Mouse (Mus musculus) embryonic facial prominence, embryonic 13.5 days (tissue): Measurements from ENCODE around the gene Sec16a. TPM values are rescaled to one million over a fixed set of nuclear protein-coding genes. Genes with fewer than 3 reads are reported as not detected.

Experiments used
- ATAC-seq: fragments of 200-750 bp; cut with Nextera tagmentation; 2 replicates; pipeline ENCODE4 v1.8.0; 2017; ENCODE audit warnings: low read depth; ENCODE audit not compliant: insufficient number of reproducible peaks, insufficient read depth, low FRiP score, low TSS enrichment
- H3K27ac ChIP-seq: fragments of 300-500 bp; sonication (generic); 2 replicates; pipeline ENCODE4 v1.5.1; 2015; ENCODE audit warnings: moderate library complexity, mild to moderate bottlenecking, inconsistent platforms
- H3K27me3 ChIP-seq: fragments of 300-500 bp; sonication (generic); 2 replicates; pipeline ENCODE4 v1.6.1; 2015; ENCODE audit warnings: mild to moderate bottlenecking, inconsistent platforms
- H3K36me3 ChIP-seq: fragments of 300-500 bp; sonication (generic); 2 replicates; pipeline ENCODE4 v1.6.1; 2015; ENCODE audit warnings: mild to moderate bottlenecking, inconsistent platforms
- H3K4me1 ChIP-seq: fragments of 300-500 bp; sonication (generic); 2 replicates; pipeline ENCODE4 v1.6.1; 2015; ENCODE audit warnings: inconsistent platforms
- H3K4me2 ChIP-seq: fragments of 300-500 bp; sonication (generic); 2 replicates; pipeline ENCODE4 v1.6.1; 2015; ENCODE audit warnings: moderate library complexity, mild to moderate bottlenecking, inconsistent platforms
- H3K4me3 ChIP-seq: fragments of 300-500 bp; sonication (generic); 2 replicates; pipeline ENCODE4 v1.5.1; 2015; ENCODE audit warnings: mild to moderate bottlenecking, inconsistent platforms
- H3K9ac ChIP-seq: fragments of 300-500 bp; sonication (generic); 2 replicates; pipeline ENCODE4 v1.6.1; 2015; ENCODE audit warnings: mild to moderate bottlenecking, inconsistent platforms
- H3K9me3 ChIP-seq: fragments of 300-500 bp; sonication (generic); 2 replicates; pipeline ENCODE4 v1.6.1; 2016; ENCODE audit warnings: inconsistent platforms
- WGBS: fragments of 180-500 bp; shearing (Covaris S2); methylation state at CpG from one replicate; pipeline ENCODE4 v1.1.7; 2015; ENCODE audit warnings: mixed read lengths; 5-methylcytosine and 5-hydroxymethylcytosine counted together
- polyA plus RNA-seq: library from polyadenylated mRNA; unstranded; fragments of >200 nt; fragmentation: Nextera tagmentation; extraction: Ambion mirVana; gene quantifications from 2 replicates; pipeline ENCODE4 v1.2.1, GENCODE M21; 2015

Sec16a gene
- polyA plus RNA-seq, 1 experiment from 2014 or later, result 22.7 TPM

- no peak overlapping the region for H3K9ac ChIP-seq
- no peak overlapping the region for H3K4me2 ChIP-seq
- no peaks in the 10 kb centered on the region for H3K27me3 ChIP-seq
- H3K27ac ChIP-seq, result no peak overlapping the region
- no peaks in the 10 kb centered on the region for H3K9me3 ChIP-seq
- H3K36me3 ChIP-seq, result peaks cover 95% of the 10 kb centered on the region
- no peak overlapping the region for H3K4me3 ChIP-seq
- ATAC-seq, result no peak
- H3K4me1 ChIP-seq, result no peaks in the 10 kb centered on the region
- 87% methylated on average over 6 of the region's 6 CpGs for WGBS
These were observed 26.8 kb upstream of the Sec16a start for GRCm38 (mm10) chr2:26471652-26472285.

GRCm38 (mm10) chr2:26470967-26471366, 26.0 kb upstream of the Sec16a start:
- H3K4me1 ChIP-seq, result no peaks in the 10 kb centered on the region
- no peaks in the 10 kb centered on the region for H3K9me3 ChIP-seq
- WGBS, result 89% methylated on average over 17 of the region's 17 CpGs
- no peak overlapping the region for H3K4me2 ChIP-seq
- no peaks in the 10 kb centered on the region for H3K27me3 ChIP-seq
- 0 out of 2 replicates have a peak overlapping the region, but pooled peaks have one; percentile 11 for H3K9ac ChIP-seq
- no peak overlapping the region for H3K4me3 ChIP-seq
- H3K27ac ChIP-seq, result no peak overlapping the region
- H3K36me3 ChIP-seq, result peaks cover 95% of the 10 kb centered on the region
- no peak for ATAC-seq

- Histone ChIP-seq H3K27me3 (no peaks in the 10 kb centered on the region), H3K4me3 (no peak overlapping the region), H3K36me3 (peaks cover 98% of the 10 kb centered on the region), H3K9me3 (no peaks in the 10 kb centered on the region), H3K27ac (no peak overlapping the region), H3K9ac (no peak overlapping the region), H3K4me2 (no peak overlapping the region), H3K4me1 (no peaks in the 10 kb centered on the region)
- WGBS, result 95% methylated on average over 15 of the region's 15 CpGs
- no peak for ATAC-seq
These were observed 23.4 kb upstream of the Sec16a start for GRCm38 (mm10) chr2:26468376-26468775.

- Histone ChIP-seq H3K9me3 (no peaks in the 10 kb centered on the region), H3K27ac (no peak overlapping the region), H3K9ac (no peak overlapping the region), H3K36me3 (peaks cover 93% of the 10 kb centered on the region), H3K4me1 (peaks cover 13% of the 10 kb centered on the region), H3K4me2 (no peak overlapping the region), H3K27me3 (no peaks in the 10 kb centered on the region), H3K4me3 (no peak overlapping the region)
- ATAC-seq, result no peak
- WGBS, result 94% methylated on average over 6 of the region's 6 CpGs
These were observed 18.4 kb upstream of the Sec16a start for GRCm38 (mm10) chr2:26463412-26463811.

GRCm38 (mm10) chr2:26462980-26463379, 18.0 kb upstream of the Sec16a start:
- 80% methylated on average over 3 of the region's 3 CpGs for WGBS
- H3K36me3 ChIP-seq, result peaks cover 91% of the 10 kb centered on the region

GRCm38 (mm10) chr2:26461667-26462066, 16.7 kb upstream of the Sec16a start:
- Histone ChIP-seq H3K36me3 (peaks cover 78% of the 10 kb centered on the region), H3K4me3 (no peak overlapping the region), H3K9ac (no peak overlapping the region), H3K9me3 (no peaks in the 10 kb centered on the region), H3K27me3 (no peaks in the 10 kb centered on the region), H3K4me2 (no peak overlapping the region), H3K27ac (no peak overlapping the region), H3K4me1 (peaks cover 19% of the 10 kb centered on the region)
- 91% methylated on average over 5 of the region's 5 CpGs for WGBS
- no peak for ATAC-seq

More at GRCm38 (mm10) chr2:26462980-26463379, 18.0 kb upstream of the Sec16a start:
- Histone ChIP-seq H3K9me3 (no peaks in the 10 kb centered on the region), H3K27me3 (no peaks in the 10 kb centered on the region), H3K4me3 (no peak overlapping the region), H3K9ac (no peak overlapping the region), H3K27ac (no peak overlapping the region), H3K4me2 (no peak overlapping the region), H3K4me1 (peaks cover 17% of the 10 kb centered on the region)
- no peak for ATAC-seq

- 92% methylated on average over 13 of the region's 13 CpGs for WGBS
- peaks cover 19% of the 10 kb centered on the region for H3K4me1 ChIP-seq
- H3K4me2 ChIP-seq, result no peak overlapping the region
- H3K27me3 ChIP-seq, result no peaks in the 10 kb centered on the region
- no peak overlapping the region for H3K9ac ChIP-seq
- H3K9me3 ChIP-seq, result no peaks in the 10 kb centered on the region
- H3K36me3 ChIP-seq, result peaks cover 70% of the 10 kb centered on the region
- no peak overlapping the region for H3K4me3 ChIP-seq
- ATAC-seq, result no peak
- no peak overlapping the region for H3K27ac ChIP-seq
These were observed 15.8 kb upstream of the Sec16a start for GRCm38 (mm10) chr2:26460837-26461236.

- no peaks in the 10 kb centered on the region for H3K27me3 ChIP-seq
- H3K36me3 ChIP-seq, result peaks cover 63% of the 10 kb centered on the region
- H3K9me3 ChIP-seq, result no peaks in the 10 kb centered on the region
- no peak for ATAC-seq
- peaks cover 19% of the 10 kb centered on the region for H3K4me1 ChIP-seq
- H3K9ac ChIP-seq, result 0 out of 2 replicates have a peak overlapping the region, but pooled peaks have one; percentile 2
- no peak overlapping the region for H3K27ac ChIP-seq
- no peak overlapping the region for H3K4me3 ChIP-seq
- 89% methylated on average over 16 of the region's 16 CpGs for WGBS
- H3K4me2 ChIP-seq, result no peak overlapping the region
These were observed 15.2 kb upstream of the Sec16a start for GRCm38 (mm10) chr2:26460097-26460646.

- no peak for ATAC-seq
- Histone ChIP-seq H3K9me3 (no peaks in the 10 kb centered on the region), H3K4me1 (peaks cover 19% of the 10 kb centered on the region), H3K4me2 (no peak overlapping the region), H3K4me3 (no peak overlapping the region), H3K27ac (no peak overlapping the region), H3K27me3 (no peaks in the 10 kb centered on the region), H3K9ac (no peak overlapping the region), H3K36me3 (peaks cover 56% of the 10 kb centered on the region)
- 41% methylated on average over 6 of the region's 6 CpGs for WGBS
These were observed 14.5 kb upstream of the Sec16a start for GRCm38 (mm10) chr2:26459478-26459877.

- Histone ChIP-seq H3K9me3 (no peaks in the 10 kb centered on the region), H3K4me1 (peaks cover 19% of the 10 kb centered on the region), H3K27ac (peak overlapping the region; percentile 80), H3K4me2 (no peak overlapping the region), H3K27me3 (no peaks in the 10 kb centered on the region), H3K9ac (no peak overlapping the region), H3K4me3 (no peak overlapping the region), H3K36me3 (peaks cover 49% of the 10 kb centered on the region)
- 25% methylated on average over 7 of the region's 7 CpGs for WGBS
- peak; percentile 57; the same call in 1 of the 2 replicates for ATAC-seq
These were observed 13.5 kb upstream of the Sec16a start for GRCm38 (mm10) chr2:26458402-26459124.

GRCm38 (mm10) chr2:26449121-26450060, 4.4 kb upstream of the Sec16a start:
- Histone ChIP-seq H3K27ac (no peak overlapping the region), H3K36me3 (no peaks in the 10 kb centered on the region), H3K4me3 (no peak overlapping the region), H3K9me3 (no peaks in the 10 kb centered on the region), H3K27me3 (no peaks in the 10 kb centered on the region), H3K4me2 (no peak overlapping the region), H3K4me1 (peaks cover 16% of the 10 kb centered on the region), H3K9ac (no peak overlapping the region)
- WGBS, result 22% methylated on average over 5 of the region's 5 CpGs
- no peak for ATAC-seq
